Mouse (Mus musculus): ENCODE measurements around the gene Otop3. TPM values are rescaled to one million over a fixed set of nuclear protein-coding genes. Genes with fewer than 3 reads are reported as not detected.

Otop3 gene
- polyA plus RNA-seq, 1 experiment: not detected

DNA sequence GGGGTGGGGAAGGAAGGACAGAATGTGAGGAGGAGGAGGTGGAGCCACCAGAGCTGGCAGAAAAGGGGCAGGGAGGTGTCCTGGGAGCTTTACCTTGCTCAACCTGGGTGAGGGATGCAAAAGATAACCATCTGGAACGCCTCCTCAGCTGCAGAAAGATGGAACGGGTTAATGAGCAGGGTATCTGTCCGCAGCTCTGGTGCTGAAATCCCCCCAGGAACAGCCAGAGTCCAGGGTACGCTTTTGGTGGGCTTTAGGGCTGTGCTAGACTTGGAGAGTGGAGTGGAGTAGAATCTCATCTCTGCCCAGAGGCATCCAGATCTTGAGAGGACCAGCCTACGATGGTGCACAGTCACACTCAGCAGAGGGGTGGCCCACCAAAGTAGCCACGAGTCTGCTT, 1.6 kb downstream of the Otop3 start:
- Histone ChIP-seq H3K79me2 (ENCODE audit: control insufficient read depth, insufficient read depth) (no peaks in the 10 kb centered on the region), H3K27me3 (ENCODE audit: control insufficient read depth, insufficient read depth, insufficient read length) (peaks cover 69% of the 10 kb centered on the region), H3K36me3 (ENCODE audit: control insufficient read depth, insufficient read depth) (no peaks in the 10 kb centered on the region), H3K79me3 (ENCODE audit: low read depth) (no peaks in the 10 kb centered on the region), H3ac (ENCODE audit: control insufficient read depth, insufficient read length, low read depth) (no peak overlapping the region), H3K4me3 (ENCODE audit: insufficient read depth, poor library complexity, severe bottlenecking) (no peak overlapping the region)
- no peak for TF ChIP-seq MYOG (IDR thresholded peaks at IDR 0.05; ENCODE audit: control insufficient read depth, extremely low read depth, insufficient read length)
- no peak for TF ChIP-seq USF1 (IDR thresholded peaks at IDR 0.05; ENCODE audit: low read depth)
- TF ChIP-seq FOSL1 (IDR thresholded peaks at IDR 0.05; ENCODE audit: insufficient read depth, low read length, poor library complexity, severe bottlenecking): no peak
- no peak for TF ChIP-seq CTCF (IDR thresholded peaks at IDR 0.05; ENCODE audit: control insufficient read depth, insufficient read depth, insufficient read length)
- no peak for TF ChIP-seq MAX (IDR thresholded peaks at IDR 0.05)

DNA sequence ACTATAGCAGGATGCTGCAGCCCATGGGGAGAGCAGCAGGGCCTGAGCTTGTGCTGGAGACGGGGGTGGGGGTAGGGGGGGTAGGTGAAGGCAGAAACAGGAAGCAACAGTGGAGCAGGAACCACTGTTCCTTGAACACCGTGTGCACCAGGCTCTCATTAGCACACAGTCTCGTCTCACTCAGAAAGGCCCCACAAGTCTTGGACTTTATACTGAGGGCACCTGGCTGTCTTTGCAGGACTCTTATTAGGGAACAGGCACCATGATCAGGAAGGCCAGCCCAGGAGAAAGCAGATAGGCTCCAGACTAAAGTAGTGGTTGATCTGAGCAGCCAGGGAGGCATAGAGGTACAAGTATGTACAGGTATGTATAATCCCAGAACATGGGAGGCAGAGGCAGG, 2.8 kb downstream of the Otop3 start:
- Histone ChIP-seq H3K4me3 (ENCODE audit: insufficient read depth, poor library complexity, severe bottlenecking) (no peak overlapping the region), H3K27me3 (ENCODE audit: control insufficient read depth, insufficient read depth, insufficient read length) (peaks cover 69% of the 10 kb centered on the region)

DNA sequence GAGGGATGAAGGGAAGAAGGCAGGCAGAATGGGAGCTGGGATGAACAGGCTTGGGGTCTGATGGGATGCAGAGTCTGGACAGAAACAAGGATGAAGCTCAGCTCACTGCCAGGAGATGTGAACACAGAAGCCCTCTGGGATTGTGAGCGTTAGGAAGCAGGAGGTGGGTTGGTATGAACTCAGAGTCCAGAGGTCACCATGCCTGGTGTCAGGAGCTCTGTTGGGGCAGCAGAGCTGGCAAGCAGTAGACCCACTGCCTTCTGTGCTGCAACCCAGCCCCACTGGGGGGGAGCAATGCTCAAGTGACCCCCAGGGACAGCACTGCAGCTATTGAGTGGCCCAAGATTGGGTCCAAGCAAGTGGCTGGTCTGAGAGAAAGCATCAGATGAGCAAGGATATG, 3.3 kb downstream of the Otop3 start:
- no peaks in the 10 kb centered on the region for H3K36me3 ChIP-seq (ENCODE audit: control insufficient read depth, insufficient read depth)
- no peaks in the 10 kb centered on the region for H3K79me2 ChIP-seq (ENCODE audit: control insufficient read depth, insufficient read depth)
- no peak for TF ChIP-seq MYOG (IDR thresholded peaks at IDR 0.05; ENCODE audit: control insufficient read depth, extremely low read depth, insufficient read length)
- TF ChIP-seq CEBPB (IDR thresholded peaks at IDR 0.05; ENCODE audit: low read depth): no peak
- TF ChIP-seq CTCF (IDR thresholded peaks at IDR 0.05; ENCODE audit: control insufficient read depth, insufficient read depth, insufficient read length): no peak
- TF ChIP-seq MYOD1 (IDR thresholded peaks at IDR 0.05; ENCODE audit: control insufficient read depth, insufficient read length, low read depth): no peak
- no peak for TF ChIP-seq USF1 (IDR thresholded peaks at IDR 0.05; ENCODE audit: low read depth)
- TF ChIP-seq FOSL1 (IDR thresholded peaks at IDR 0.05; ENCODE audit: insufficient read depth, low read length, poor library complexity, severe bottlenecking): no peak
- H3K4me3 ChIP-seq (ENCODE audit: insufficient read depth, poor library complexity, severe bottlenecking): no peak overlapping the region
- H3K27me3 ChIP-seq (ENCODE audit: control insufficient read depth, insufficient read depth, insufficient read length): peaks cover 64% of the 10 kb centered on the region
- no peaks in the 10 kb centered on the region for H3K79me3 ChIP-seq (ENCODE audit: low read depth)
- H3ac ChIP-seq (ENCODE audit: control insufficient read depth, insufficient read length, low read depth): no peak overlapping the region

More for the DNA sequence above, 2.8 kb downstream of the Otop3 start:
- Histone ChIP-seq H3K79me3 (ENCODE audit: low read depth) (no peaks in the 10 kb centered on the region), H3ac (ENCODE audit: control insufficient read depth, insufficient read length, low read depth) (no peak overlapping the region), H3K36me3 (ENCODE audit: control insufficient read depth, insufficient read depth) (no peaks in the 10 kb centered on the region), H3K79me2 (ENCODE audit: control insufficient read depth, insufficient read depth) (no peaks in the 10 kb centered on the region)
- TF ChIP-seq MYOD1 (IDR thresholded peaks at IDR 0.05; ENCODE audit: control insufficient read depth, insufficient read length, low read depth) (no peak), CEBPB (IDR thresholded peaks at IDR 0.05; ENCODE audit: low read depth) (no peak), CTCF (IDR thresholded peaks at IDR 0.05; ENCODE audit: control insufficient read depth, insufficient read depth, insufficient read length) (no peak), MYOG (IDR thresholded peaks at IDR 0.05; ENCODE audit: control insufficient read depth, extremely low read depth, insufficient read length) (no peak), MAX (IDR thresholded peaks at IDR 0.05) (no peak), FOSL1 (IDR thresholded peaks at IDR 0.05; ENCODE audit: insufficient read depth, low read length, poor library complexity, severe bottlenecking) (no peak)

DNA sequence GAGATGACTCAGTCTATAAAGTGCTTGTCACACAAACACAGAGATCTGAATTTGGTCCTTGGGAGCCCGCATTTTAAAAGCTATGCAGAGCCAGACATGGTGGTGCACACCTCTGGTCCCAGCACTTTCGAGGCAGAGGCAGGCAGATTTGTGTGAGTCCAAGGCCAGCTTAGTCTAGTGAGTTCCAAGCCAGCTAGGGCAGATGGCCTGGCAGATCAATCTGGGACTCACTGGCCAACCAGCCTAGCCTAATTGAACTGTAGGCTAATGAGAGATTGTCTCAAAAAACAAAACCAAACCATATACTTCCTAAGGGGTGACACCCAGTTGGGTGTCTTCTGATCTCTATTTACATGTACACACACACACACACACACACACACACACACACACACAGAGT, 6.7 kb downstream of the Otop3 start:
- no peak overlapping the region for H3ac ChIP-seq (ENCODE audit: control insufficient read depth, insufficient read length, low read depth)
- H3K79me2 ChIP-seq (ENCODE audit: control insufficient read depth, insufficient read depth): no peaks in the 10 kb centered on the region
- no peaks in the 10 kb centered on the region for H3K79me3 ChIP-seq (ENCODE audit: low read depth)
- no peaks in the 10 kb centered on the region for H3K36me3 ChIP-seq (ENCODE audit: control insufficient read depth, insufficient read depth)
- no peak for TF ChIP-seq FOSL1 (IDR thresholded peaks at IDR 0.05; ENCODE audit: insufficient read depth, low read length, poor library complexity, severe bottlenecking)
- no peak for TF ChIP-seq MAX (IDR thresholded peaks at IDR 0.05)
- TF ChIP-seq MYOD1 (IDR thresholded peaks at IDR 0.05; ENCODE audit: control insufficient read depth, insufficient read length, low read depth): no peak
- TF ChIP-seq CEBPB (IDR thresholded peaks at IDR 0.05; ENCODE audit: low read depth): no peak
- TF ChIP-seq MYOG (IDR thresholded peaks at IDR 0.05; ENCODE audit: control insufficient read depth, extremely low read depth, insufficient read length): no peak
- no peak for TF ChIP-seq USF1 (IDR thresholded peaks at IDR 0.05; ENCODE audit: low read depth)
- TF ChIP-seq CTCF (IDR thresholded peaks at IDR 0.05; ENCODE audit: control insufficient read depth, insufficient read depth, insufficient read length): no peak
- no peak overlapping the region for H3K4me3 ChIP-seq (ENCODE audit: insufficient read depth, poor library complexity, severe bottlenecking)
- peaks cover 38% of the 10 kb centered on the region for H3K27me3 ChIP-seq (ENCODE audit: control insufficient read depth, insufficient read depth, insufficient read length)

DNA sequence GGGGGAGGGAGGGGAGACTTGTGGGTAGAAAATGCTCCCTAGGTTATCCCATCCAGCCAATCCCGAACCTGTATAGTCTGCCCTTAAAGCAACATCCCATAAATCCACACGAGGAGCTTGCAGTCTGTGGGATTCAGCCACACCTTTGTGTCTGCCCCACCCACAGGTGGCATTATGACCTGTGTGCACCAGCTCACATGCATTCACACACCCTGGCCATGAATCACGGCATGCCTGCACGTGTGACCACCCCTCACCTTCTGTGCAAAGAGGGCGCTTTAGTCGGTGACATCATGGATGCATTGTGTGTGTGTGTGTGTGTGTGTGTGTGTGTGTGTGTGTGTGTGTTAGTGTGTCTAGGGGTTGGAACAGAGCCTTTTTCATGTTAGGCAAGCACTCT, 7.3 kb downstream of the Otop3 start:
- H3K36me3 ChIP-seq (ENCODE audit: control insufficient read depth, insufficient read depth): no peaks in the 10 kb centered on the region
- H3K27me3 ChIP-seq (ENCODE audit: control insufficient read depth, insufficient read depth, insufficient read length): peaks cover 38% of the 10 kb centered on the region
- TF ChIP-seq MYOD1 (IDR thresholded peaks at IDR 0.05; ENCODE audit: control insufficient read depth, insufficient read length, low read depth) (no peak), FOSL1 (IDR thresholded peaks at IDR 0.05; ENCODE audit: insufficient read depth, low read length, poor library complexity, severe bottlenecking) (no peak), MAX (IDR thresholded peaks at IDR 0.05) (no peak), MYOG (IDR thresholded peaks at IDR 0.05; ENCODE audit: control insufficient read depth, extremely low read depth, insufficient read length) (no peak), CTCF (IDR thresholded peaks at IDR 0.05; ENCODE audit: control insufficient read depth, insufficient read depth, insufficient read length) (no peak), USF1 (IDR thresholded peaks at IDR 0.05; ENCODE audit: low read depth) (no peak), CEBPB (IDR thresholded peaks at IDR 0.05; ENCODE audit: low read depth) (no peak)
- H3ac ChIP-seq (ENCODE audit: control insufficient read depth, insufficient read length, low read depth): no peak overlapping the region
- no peak overlapping the region for H3K4me3 ChIP-seq (ENCODE audit: insufficient read depth, poor library complexity, severe bottlenecking)
- H3K79me2 ChIP-seq (ENCODE audit: control insufficient read depth, insufficient read depth): no peaks in the 10 kb centered on the region
- no peaks in the 10 kb centered on the region for H3K79me3 ChIP-seq (ENCODE audit: low read depth)

DNA sequence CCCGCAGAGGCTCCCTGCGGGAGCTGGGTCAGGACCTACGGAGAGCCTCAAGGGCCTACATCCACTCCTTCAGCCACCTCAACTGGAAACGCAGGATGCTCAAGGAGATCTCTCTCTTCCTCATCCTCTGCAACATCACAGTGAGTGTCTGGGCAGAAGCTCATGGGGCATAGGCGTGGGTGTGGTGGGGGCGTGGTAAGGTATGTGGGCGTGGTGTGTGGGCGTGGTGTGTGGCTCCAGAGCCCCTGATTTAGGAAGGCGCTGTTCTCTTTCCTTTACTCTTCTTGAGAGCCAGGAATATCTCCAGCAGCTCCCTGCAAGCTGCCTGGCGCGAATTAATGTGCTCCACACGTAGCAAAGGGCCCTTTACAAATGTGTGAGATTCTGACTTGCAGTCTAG, 10.4 kb downstream of the Otop3 start:
- TF ChIP-seq MYOG (IDR thresholded peaks at IDR 0.05; ENCODE audit: control insufficient read depth, extremely low read depth, insufficient read length) (no peak), USF1 (IDR thresholded peaks at IDR 0.05; ENCODE audit: low read depth) (no peak), MYOD1 (IDR thresholded peaks at IDR 0.05; ENCODE audit: control insufficient read depth, insufficient read length, low read depth) (no peak), CEBPB (IDR thresholded peaks at IDR 0.05; ENCODE audit: low read depth) (no peak), CTCF (IDR thresholded peaks at IDR 0.05; ENCODE audit: control insufficient read depth, insufficient read depth, insufficient read length) (no peak), FOSL1 (IDR thresholded peaks at IDR 0.05; ENCODE audit: insufficient read depth, low read length, poor library complexity, severe bottlenecking) (no peak), MAX (IDR thresholded peaks at IDR 0.05) (no peak)
- Histone ChIP-seq H3K36me3 (ENCODE audit: control insufficient read depth, insufficient read depth) (no peaks in the 10 kb centered on the region), H3K27me3 (ENCODE audit: control insufficient read depth, insufficient read depth, insufficient read length) (peaks cover 21% of the 10 kb centered on the region), H3K79me3 (ENCODE audit: low read depth) (no peaks in the 10 kb centered on the region), H3K4me3 (ENCODE audit: insufficient read depth, poor library complexity, severe bottlenecking) (no peak overlapping the region), H3K79me2 (ENCODE audit: control insufficient read depth, insufficient read depth) (no peaks in the 10 kb centered on the region), H3ac (ENCODE audit: control insufficient read depth, insufficient read length, low read depth) (no peak overlapping the region)

Measured in C2C12 (cell line).